In the genomic region with DNA sequence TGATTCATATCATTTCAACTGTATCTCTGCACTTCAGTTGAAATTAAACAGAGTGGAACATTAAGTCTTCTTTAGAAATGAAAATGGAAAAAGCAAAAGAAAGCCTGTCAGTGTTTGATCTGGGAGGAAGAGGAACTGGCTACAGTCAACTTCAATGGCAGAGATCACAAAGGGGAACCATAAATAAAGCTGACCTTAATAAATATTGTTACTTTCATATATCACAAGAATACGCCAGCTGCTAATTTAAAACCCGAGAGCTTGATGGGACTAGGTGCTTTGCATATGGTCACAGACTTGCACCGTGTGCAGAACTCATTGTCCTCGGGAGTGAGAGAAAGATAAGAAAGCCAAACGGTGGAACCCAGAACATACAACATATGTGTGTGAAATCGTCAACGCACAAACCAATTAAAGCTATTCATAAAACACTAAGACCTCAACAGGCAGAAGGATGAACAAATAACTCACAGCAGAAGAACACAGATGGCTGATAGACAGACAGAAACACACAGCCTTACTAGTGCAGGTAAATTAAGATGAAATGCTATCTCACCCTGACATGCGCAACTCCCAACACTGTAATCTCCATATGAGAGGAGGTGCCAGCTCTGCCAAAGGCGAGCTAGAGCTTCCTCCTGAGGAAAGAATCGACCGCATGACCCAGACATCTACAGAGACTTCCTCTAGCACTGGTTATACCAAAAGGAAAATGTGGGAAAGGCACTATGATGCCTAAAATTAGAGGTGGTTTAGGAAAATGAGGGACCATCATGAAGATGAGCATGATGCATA, we compare ENCODE assay signal across 13 mouse cellular contexts.
"Had no signal": no experiment of that assay in that cellular context is flagged by ENCODE, and none has a peak within 500 bp of the region (broad histone marks: within the 10 kb centered on the region; RNA-seq: fewer than 3 reads in every experiment).

No protein-coding gene starts in this region.

- H3K36me3 ChIP-seq: limb, embryonic 15.5 days; liver, embryonic 12.5 days; midbrain, embryonic 12.5 days; neural tube, embryonic 15.5 days had no signal

- H3K4me3 ChIP-seq: limb, embryonic 15.5 days; liver, embryonic 12.5 days; megakaryocyte, embryonic 14.5 days; midbrain, embryonic 12.5 days; neural tube, embryonic 15.5 days had no signal

- H3K9me3 ChIP-seq: limb, embryonic 15.5 days; liver, embryonic 12.5 days; megakaryocyte, embryonic 14.5 days; midbrain, embryonic 12.5 days; neural tube, embryonic 15.5 days had no signal

- ATAC-seq: liver, embryonic 12.5 days; midbrain, embryonic 16.5 days had no signal

- H3K9ac ChIP-seq: limb, embryonic 15.5 days; liver, embryonic 12.5 days; midbrain, embryonic 12.5 days; neural tube, embryonic 15.5 days had no signal

- H3K4me2 ChIP-seq: limb, embryonic 15.5 days; liver, embryonic 12.5 days; midbrain, embryonic 12.5 days; neural tube, embryonic 15.5 days had no signal

- DNase-seq: kidney, adult 11 months; kidney, adult 9 months; kidney, postnatal 36 days; layer of hippocampus, postnatal 36 days; thymus, adult 18-20 months; thymus, postnatal 14 days had no signal

- H3K4me1 ChIP-seq: liver, embryonic 12.5 days; megakaryocyte, embryonic 14.5 days; midbrain, embryonic 12.5 days; neural tube, embryonic 15.5 days had no signal

- H3K27ac ChIP-seq: kidney, postnatal 0 days; limb, embryonic 15.5 days; liver, embryonic 12.5 days; midbrain, embryonic 12.5 days; neural tube, embryonic 15.5 days had no signal

- H3K27me3 ChIP-seq: liver, embryonic 12.5 days; midbrain, embryonic 12.5 days; neural tube, embryonic 15.5 days had no signal
